Mouse (Mus musculus): ENCODE data around the gene Cadps2. TPM values are rescaled to one million over a fixed set of nuclear protein-coding genes. Genes with fewer than 3 reads are reported as not detected.

Cadps2 gene
- polyA plus RNA-seq (2014; fragmentation: Illumina TruSeq; extraction: RNeasy Lipid Tissue Mini Kit (QIAGEN cat#74804); ENCODE audit: low read depth, low replicate concordance) = 1.5 TPM

DNA sequence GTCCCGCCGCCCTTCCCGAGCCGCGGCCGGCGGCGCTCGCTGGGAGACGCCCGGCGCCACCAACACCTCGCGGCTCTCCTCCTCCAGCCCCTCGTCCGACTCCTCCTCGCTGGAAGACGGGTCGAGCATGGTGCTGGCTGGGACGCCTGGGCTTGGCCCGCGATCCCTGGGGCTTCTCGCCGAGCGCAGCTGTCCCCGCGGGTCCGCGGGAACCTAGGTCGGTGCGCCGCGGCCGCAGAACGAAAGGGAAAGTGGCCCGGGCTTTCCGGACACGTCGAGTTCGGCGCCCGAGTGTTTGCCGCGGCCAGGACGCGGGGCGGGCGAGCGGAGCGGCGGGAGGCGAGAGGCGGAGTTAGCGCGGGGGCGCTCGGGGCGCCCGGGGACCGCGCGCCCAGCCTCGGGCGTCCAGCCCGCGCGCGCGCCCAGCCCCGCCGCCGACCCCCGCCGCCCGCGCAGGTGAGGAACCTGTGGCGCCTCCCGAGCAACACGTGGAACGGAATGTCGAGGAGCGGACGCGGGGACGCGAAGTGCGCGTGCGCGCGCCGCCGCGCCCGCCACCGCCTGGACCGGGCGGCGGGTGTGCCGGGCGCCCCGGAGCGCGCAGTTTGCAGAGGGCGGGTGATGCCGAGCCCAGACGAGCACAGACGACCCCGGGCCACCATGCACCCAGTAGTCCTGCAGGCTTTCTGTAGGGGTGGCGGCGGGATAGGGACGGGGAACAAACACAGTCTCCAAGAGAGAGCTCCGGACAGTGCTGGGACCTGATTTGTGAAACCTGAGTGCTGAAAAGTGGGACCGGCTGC is at the start of gene Cadps2:
TSS of gene Cadps2 (minus strand) at position 413 of the 803 bp plus-strand sequence.

DNA sequence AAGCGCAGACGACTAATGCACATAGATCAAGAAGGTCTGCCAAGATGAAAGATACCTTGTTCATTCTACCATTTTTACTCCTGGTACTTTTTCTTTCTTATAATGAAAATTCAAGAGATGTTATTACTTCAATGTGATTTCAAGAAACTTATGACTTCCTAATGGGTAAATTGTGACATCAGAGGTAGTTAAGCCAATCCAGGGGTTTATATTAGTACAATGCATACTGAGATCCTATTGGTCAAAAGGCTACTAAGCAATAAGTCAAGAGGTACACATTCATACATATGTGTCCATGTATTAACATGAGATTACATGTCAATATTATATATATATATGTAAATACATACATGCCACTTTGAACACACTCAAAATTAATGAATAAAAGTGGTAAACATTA is 184.2 kb downstream of the Cadps2 start, which contains the start of gene Rnf148:
TSS of gene Rnf148 (minus strand) at position 101 of the 400 bp plus-strand sequence.

DNA sequence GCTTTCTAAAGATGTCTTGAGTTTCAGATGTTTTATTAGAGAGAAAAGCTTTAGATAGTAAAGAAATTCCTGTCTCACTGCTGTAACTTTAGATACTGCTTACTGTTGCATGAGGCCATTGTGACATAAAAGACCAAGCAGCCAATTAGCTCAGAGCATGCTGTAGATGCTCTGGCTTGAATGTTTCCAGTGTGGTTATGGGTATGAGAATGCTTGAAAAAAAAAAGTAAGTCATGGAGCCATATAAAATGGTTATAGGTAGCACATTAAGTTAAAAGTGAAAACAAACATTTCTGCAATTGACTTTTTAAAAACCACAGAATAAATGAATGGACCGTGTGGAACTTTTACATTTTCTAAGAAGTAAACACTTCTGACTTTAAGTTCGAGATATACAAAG is 189.0 kb downstream of the Cadps2 start, which contains the start of gene Rnf133:
TSS of gene Rnf133 (minus strand) at position 101 of the 400 bp plus-strand sequence.

DNA sequence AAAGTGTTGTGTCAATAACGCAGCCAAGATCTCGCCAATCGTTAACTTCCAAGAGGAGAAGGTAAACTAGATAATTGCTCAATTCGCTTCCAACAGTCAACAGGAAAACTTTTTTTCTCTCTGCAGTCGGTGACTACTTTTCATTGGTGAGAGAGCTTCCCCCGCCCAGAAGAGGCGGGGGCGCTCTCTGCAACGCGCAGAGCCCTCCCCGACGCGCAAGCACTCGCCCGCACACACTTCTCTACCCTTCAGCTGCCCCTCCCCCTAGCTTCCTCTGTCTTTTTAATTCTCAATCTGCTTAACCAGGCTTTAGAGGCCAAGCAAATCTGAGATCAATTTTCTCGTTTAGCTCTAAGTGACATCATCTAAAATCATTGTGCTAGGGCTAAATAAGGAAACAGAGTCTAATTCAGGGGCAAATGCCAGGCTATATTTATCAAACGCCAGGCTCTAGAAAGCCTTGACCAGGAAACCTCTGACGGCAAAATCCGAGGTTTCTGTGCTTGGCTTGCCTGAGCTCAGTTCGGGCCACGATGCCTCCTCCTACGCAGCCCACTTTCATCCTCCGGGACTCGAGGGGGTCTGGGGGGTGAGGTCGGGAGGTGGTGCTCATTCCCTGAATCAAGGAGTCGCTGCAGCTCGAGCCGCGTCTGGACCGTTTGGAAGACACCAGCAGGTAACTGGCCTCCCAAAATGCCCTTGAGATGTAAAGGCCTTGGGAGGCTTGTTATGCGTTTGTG is 590.7 kb downstream of the Cadps2 start, which contains the start of gene Fezf1:
TSS of gene Fezf1 (minus strand) at position 50 of the 740 bp plus-strand sequence.

Other genes starting within 250 kb of the Cadps2 start
- not detected for gene Rnf133, start 189.1 kb downstream of the Cadps2 start, polyA plus RNA-seq (2014; fragmentation: Illumina TruSeq; extraction: RNeasy Lipid Tissue Mini Kit (QIAGEN cat#74804); ENCODE audit: low read depth, low replicate concordance)
- gene Rnf148, start 184.3 kb downstream of the Cadps2 start, polyA plus RNA-seq (2014; fragmentation: Illumina TruSeq; extraction: RNeasy Lipid Tissue Mini Kit (QIAGEN cat#74804); ENCODE audit: low read depth, low replicate concordance) = not detected
- not detected for gene Tas2r118, start 130.6 kb upstream of the Cadps2 start, polyA plus RNA-seq (2014; fragmentation: Illumina TruSeq; extraction: RNeasy Lipid Tissue Mini Kit (QIAGEN cat#74804); ENCODE audit: low read depth, low replicate concordance)